Mouse (Mus musculus): ENCODE results near the gene Slc22a4. TPM values are rescaled to one million over a fixed set of nuclear protein-coding genes. Genes with fewer than 3 reads are reported as not detected.

Gene Slc22a4
- 4.0 and 4.3 TPM in 2 replicates for polyA plus RNA-seq (2016; fragmentation: Nextera tagmentation; extraction: Ambion mirVana)

GRCm38 (mm10) chr11:54028044-54028951 lies at the start of gene Slc22a4:
Gene Slc22a4, minus strand, starts transcription at chr11:54028090.
- peak within 1 kb of the TSS; percentile 61 for H3K4me3 ChIP-seq
- peak; percentile 92 for ATAC-seq (ENCODE audit: insufficient number of reproducible peaks, low FRiP score)
- peaks cover 43% of the 10 kb centered on the region for H3K27me3 ChIP-seq (replicated peaks)
- H3K27ac ChIP-seq (ENCODE audit: poor library complexity, severe bottlenecking), result peak within 1 kb of the TSS; percentile 63
- 3% methylated on average over 61 of the region's 61 CpGs for WGBS
- no peaks in the 10 kb centered on the region for H3K9me3 ChIP-seq (replicated peaks)
- peaks cover 16% of the 10 kb centered on the region for H3K4me1 ChIP-seq (replicated peaks)
- peak within 1 kb of the TSS; percentile 77 for H3K9ac ChIP-seq
- peak within 1 kb of the TSS; percentile 97 for H3K4me2 ChIP-seq
- no peaks in the 10 kb centered on the region for H3K36me3 ChIP-seq

GRCm38 (mm10) chr11:54076101-54076500 lies 48.2 kb upstream of the Slc22a4 start:
- 91% methylated on average over 1 of the region's 1 CpGs for WGBS
- Histone ChIP-seq H3K4me1 (replicated peaks) (peaks cover 18% of the 10 kb centered on the region), H3K4me3 (no peak overlapping the region), H3K27ac (ENCODE audit: poor library complexity, severe bottlenecking) (no peak overlapping the region), H3K27me3 (replicated peaks) (peaks cover 42% of the 10 kb centered on the region), H3K36me3 (no peaks in the 10 kb centered on the region), H3K9me3 (replicated peaks) (no peaks in the 10 kb centered on the region), H3K4me2 (no peak overlapping the region), H3K9ac (no peak overlapping the region)
- no peak for ATAC-seq (ENCODE audit: insufficient number of reproducible peaks, low FRiP score)

GRCm38 (mm10) chr11:54075353-54075752 lies 47.5 kb upstream of the Slc22a4 start:
- Histone ChIP-seq H3K9ac (no peak overlapping the region), H3K27me3 (replicated peaks) (peaks cover 45% of the 10 kb centered on the region), H3K4me3 (no peak overlapping the region), H3K4me1 (replicated peaks) (peaks cover 18% of the 10 kb centered on the region), H3K27ac (ENCODE audit: poor library complexity, severe bottlenecking) (no peak overlapping the region), H3K36me3 (no peaks in the 10 kb centered on the region), H3K9me3 (replicated peaks) (no peaks in the 10 kb centered on the region), H3K4me2 (no peak overlapping the region)
- WGBS, result 77% methylated on average over 6 of the region's 6 CpGs
- ATAC-seq (ENCODE audit: insufficient number of reproducible peaks, low FRiP score), result no peak

GRCm38 (mm10) chr11:54073291-54073690 lies 45.4 kb upstream of the Slc22a4 start:
- no peaks in the 10 kb centered on the region for H3K9me3 ChIP-seq (replicated peaks)
- no peak overlapping the region for H3K4me3 ChIP-seq
- no peaks in the 10 kb centered on the region for H3K36me3 ChIP-seq
- 57% methylated on average over 4 of the region's 4 CpGs for WGBS
- ATAC-seq (ENCODE audit: insufficient number of reproducible peaks, low FRiP score), result no peak
- peaks cover 62% of the 10 kb centered on the region for H3K27me3 ChIP-seq (replicated peaks)
- H3K4me1 ChIP-seq (replicated peaks), result peaks cover 25% of the 10 kb centered on the region
- H3K4me2 ChIP-seq, result no peak overlapping the region; the same call in 1 of the 2 replicates
- no peak overlapping the region for H3K27ac ChIP-seq (ENCODE audit: poor library complexity, severe bottlenecking)
- no peak overlapping the region for H3K9ac ChIP-seq

- H3K27me3 ChIP-seq (replicated peaks), result peaks cover 70% of the 10 kb centered on the region
- H3K36me3 ChIP-seq, result no peaks in the 10 kb centered on the region
- H3K9me3 ChIP-seq (replicated peaks), result no peaks in the 10 kb centered on the region
- peaks cover 37% of the 10 kb centered on the region for H3K4me1 ChIP-seq (replicated peaks)
- ATAC-seq (ENCODE audit: insufficient number of reproducible peaks, low FRiP score), result no peak
- no peak overlapping the region for H3K27ac ChIP-seq (ENCODE audit: poor library complexity, severe bottlenecking)
- no peak overlapping the region for H3K9ac ChIP-seq
- no peak overlapping the region for H3K4me3 ChIP-seq
- no peak overlapping the region for H3K4me2 ChIP-seq
- WGBS, result 79% methylated on average over 5 of the region's 5 CpGs
Measured at GRCm38 (mm10) chr11:54071726-54072445, 44.0 kb upstream of the Slc22a4 start.

GRCm38 (mm10) chr11:54068520-54069371 lies 40.9 kb upstream of the Slc22a4 start, which contains the start of gene Pdlim4:
Gene Pdlim4, minus strand, starts transcription at chr11:54069014.
- 2% methylated on average over 51 of the region's 61 CpGs for WGBS

GRCm38 (mm10) chr11:54067996-54068519 lies 40.2 kb upstream of the Slc22a4 start:
- Histone ChIP-seq H3K9ac (no peak overlapping the region), H3K4me2 (peak overlapping the region; percentile 76), H3K27ac (ENCODE audit: poor library complexity, severe bottlenecking) (no peak overlapping the region), H3K4me1 (replicated peaks) (peaks cover 50% of the 10 kb centered on the region), H3K9me3 (replicated peaks) (no peaks in the 10 kb centered on the region), H3K4me3 (peak overlapping the region; percentile 55; the same call in 1 of the 2 replicates), H3K36me3 (no peaks in the 10 kb centered on the region), H3K27me3 (replicated peaks) (peaks cover 77% of the 10 kb centered on the region)
- no peak for ATAC-seq (ENCODE audit: insufficient number of reproducible peaks, low FRiP score)
- WGBS, result 31% methylated on average over 4 of the region's 4 CpGs

More at GRCm38 (mm10) chr11:54068520-54069371, 40.9 kb upstream of the Slc22a4 start, which contains the start of gene Pdlim4:
- no peaks in the 10 kb centered on the region for H3K9me3 ChIP-seq (replicated peaks)
- peak within 1 kb of the TSS; percentile 69 for H3K9ac ChIP-seq
- peak within 1 kb of the TSS; percentile 55 for H3K4me3 ChIP-seq
- peaks cover 74% of the 10 kb centered on the region for H3K27me3 ChIP-seq (replicated peaks)
- H3K4me1 ChIP-seq (replicated peaks), result peaks cover 54% of the 10 kb centered on the region
- peak; percentile 34 for ATAC-seq (ENCODE audit: insufficient number of reproducible peaks, low FRiP score)
- peak within 1 kb of the TSS; percentile 76 for H3K4me2 ChIP-seq
- H3K36me3 ChIP-seq, result no peaks in the 10 kb centered on the region
- no peak within 1 kb of the TSS for H3K27ac ChIP-seq (ENCODE audit: poor library complexity, severe bottlenecking)

GRCm38 (mm10) chr11:54067318-54067995 lies 39.6 kb upstream of the Slc22a4 start:
- H3K4me3 ChIP-seq, result no peak overlapping the region
- no peak for ATAC-seq (ENCODE audit: insufficient number of reproducible peaks, low FRiP score)
- H3K9ac ChIP-seq, result 0 out of 2 replicates have a peak overlapping the region, but pooled peaks have one; percentile 35
- H3K27ac ChIP-seq (ENCODE audit: poor library complexity, severe bottlenecking), result no peak overlapping the region
- H3K36me3 ChIP-seq, result no peaks in the 10 kb centered on the region
- H3K9me3 ChIP-seq (replicated peaks), result no peaks in the 10 kb centered on the region
- H3K4me1 ChIP-seq (replicated peaks), result peaks cover 46% of the 10 kb centered on the region
- H3K27me3 ChIP-seq (replicated peaks), result peaks cover 79% of the 10 kb centered on the region
- H3K4me2 ChIP-seq, result peak overlapping the region; percentile 76; the same call in 1 of the 2 replicates
- WGBS, result 24% methylated on average over 12 of the region's 12 CpGs

- Histone ChIP-seq H3K9ac (no peak overlapping the region), H3K4me1 (replicated peaks) (peaks cover 46% of the 10 kb centered on the region)
Measured at GRCm38 (mm10) chr11:54066400-54066799, 38.5 kb upstream of the Slc22a4 start.

GRCm38 (mm10) chr11:54065915-54066178 lies 38.0 kb upstream of the Slc22a4 start:
- Histone ChIP-seq H3K4me3 (no peak overlapping the region), H3K9ac (no peak overlapping the region), H3K27ac (ENCODE audit: poor library complexity, severe bottlenecking) (no peak overlapping the region), H3K27me3 (replicated peaks) (peaks cover 73% of the 10 kb centered on the region), H3K36me3 (no peaks in the 10 kb centered on the region), H3K9me3 (replicated peaks) (no peaks in the 10 kb centered on the region), H3K4me2 (no peak overlapping the region), H3K4me1 (replicated peaks) (peaks cover 46% of the 10 kb centered on the region)
- WGBS, result 84% methylated on average over 4 of the region's 4 CpGs
- ATAC-seq (ENCODE audit: insufficient number of reproducible peaks, low FRiP score), result no peak

More at GRCm38 (mm10) chr11:54066400-54066799, 38.5 kb upstream of the Slc22a4 start:
- peaks cover 73% of the 10 kb centered on the region for H3K27me3 ChIP-seq (replicated peaks)
- WGBS, result 64% methylated on average over 5 of the region's 5 CpGs
- H3K4me2 ChIP-seq, result no peak overlapping the region
- no peaks in the 10 kb centered on the region for H3K9me3 ChIP-seq (replicated peaks)
- no peak overlapping the region for H3K4me3 ChIP-seq
- no peak for ATAC-seq (ENCODE audit: insufficient number of reproducible peaks, low FRiP score)
- H3K27ac ChIP-seq (ENCODE audit: poor library complexity, severe bottlenecking), result no peak overlapping the region
- no peaks in the 10 kb centered on the region for H3K36me3 ChIP-seq

Measured in heart, embryonic 12.5 days (tissue).